Mouse (Mus musculus) thymus, postnatal 36 days (tissue): ENCODE data around the gene Sirt1.

Experiments
- DNase-seq, 2 experiments: peaks; one replicate each; pipeline ENCODE4 v3.0.0; 2022; ENCODE audit warnings: mixed read lengths in 2 of 2

Sirt1 gene

GRCm38 (mm10) chr10:63313726-63314125 lies 67.8 kb downstream of the Sirt1 start:
- DNase-seq = no peak

DNA sequence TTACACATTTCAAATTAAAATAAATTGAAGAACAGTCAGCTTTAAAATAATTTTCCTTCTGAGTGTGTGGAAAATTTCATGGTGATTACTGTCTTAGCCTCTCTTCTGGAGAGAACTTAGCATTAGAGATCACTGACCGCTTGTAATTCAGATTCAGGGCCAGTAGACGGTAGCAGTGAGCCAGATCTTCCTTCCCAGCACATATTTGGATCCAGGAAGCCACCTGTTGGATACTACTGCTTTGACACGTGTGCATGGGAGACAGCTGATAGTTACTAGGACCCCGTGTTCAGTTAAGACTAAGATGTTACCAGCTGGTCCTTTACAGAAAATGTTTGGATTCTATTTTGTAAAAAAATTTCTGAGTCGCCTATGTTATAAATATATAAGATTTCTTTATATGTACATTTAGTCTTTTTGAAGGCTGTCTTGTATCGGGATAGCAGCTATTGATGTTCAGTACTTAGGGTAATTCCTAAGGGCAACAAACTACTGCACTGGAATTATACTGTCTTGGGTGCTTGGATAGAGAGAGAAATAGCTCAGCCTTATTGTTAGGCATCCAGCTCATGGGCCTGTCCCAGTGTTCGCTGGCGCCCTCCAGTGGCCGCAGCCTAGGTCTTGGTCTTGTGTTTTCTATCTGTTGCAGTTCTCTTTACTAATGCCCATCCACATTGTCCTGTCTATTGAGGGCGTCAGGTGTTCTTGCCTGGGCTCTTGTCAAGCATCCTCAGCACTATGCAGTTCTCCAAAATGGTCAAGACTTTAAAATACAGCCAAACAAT lies 72.7 kb downstream of the Sirt1 start:
- DNase-seq = peak; percentile 72 to 78

DNA sequence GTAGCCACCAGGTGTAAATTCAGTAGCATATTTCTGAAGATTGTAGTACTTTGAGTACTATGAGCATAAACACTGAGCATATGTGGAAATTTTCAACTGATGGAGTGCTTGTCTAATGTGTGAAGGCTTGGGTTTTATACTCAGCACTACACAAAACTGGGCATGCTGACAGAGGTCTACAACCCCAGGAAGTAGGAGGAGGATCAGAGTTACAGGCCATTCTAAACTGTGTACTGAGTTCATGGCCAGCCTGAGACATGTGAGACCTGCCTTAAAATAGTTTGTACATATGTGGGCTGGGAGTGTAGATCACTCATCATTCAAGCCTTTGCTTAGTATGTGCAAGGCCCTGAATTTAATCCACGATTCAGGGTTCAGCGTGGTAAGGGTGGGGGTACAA lies 79.1 kb downstream of the Sirt1 start:
- DNase-seq = no peak

DNA sequence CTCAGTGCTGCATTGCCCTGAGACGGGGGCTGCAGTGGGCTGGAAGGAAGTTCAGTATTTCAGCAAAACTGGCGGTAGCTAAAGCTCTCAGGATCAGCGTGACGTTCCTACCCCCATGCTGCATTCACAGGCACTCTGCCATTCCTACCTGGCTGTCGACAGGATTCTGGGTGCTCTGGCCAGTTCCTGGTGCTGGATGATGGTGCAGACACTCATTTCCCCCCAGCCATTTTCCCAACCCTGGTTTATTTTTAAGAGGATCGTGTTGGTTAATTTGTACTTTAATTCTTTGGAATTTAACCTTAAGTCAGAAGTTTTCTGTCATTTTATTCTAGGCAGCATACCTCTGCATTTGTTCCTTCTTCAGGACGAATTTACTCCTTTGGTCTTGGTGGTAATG lies 98.7 kb downstream of the Sirt1 start:
- no peak for DNase-seq

DNA sequence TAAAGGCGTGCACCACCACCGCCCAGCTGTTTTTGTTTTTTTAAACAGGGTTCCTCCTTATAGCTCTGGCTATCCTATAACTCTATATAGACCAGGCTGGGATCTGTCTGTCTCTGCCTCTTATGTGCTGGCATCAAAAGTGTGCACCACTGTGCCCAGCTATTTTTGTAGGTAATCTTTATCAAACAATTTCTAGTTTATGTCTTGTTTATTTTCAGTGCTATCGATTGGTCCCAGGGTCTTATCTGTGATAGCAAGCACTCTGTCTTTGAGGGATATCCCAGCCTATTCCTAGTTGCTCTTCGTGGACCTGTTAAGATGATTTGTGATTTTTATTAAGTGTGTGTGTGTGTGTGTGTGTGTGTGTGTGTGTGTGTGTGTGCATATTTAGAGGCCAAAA lies 99.1 kb downstream of the Sirt1 start:
- no peak for DNase-seq

- DNase-seq = no peak
These were observed 101.7 kb downstream of the Sirt1 start for GRCm38 (mm10) chr10:63279851-63280250.

- no peak for DNase-seq
These were observed 104.5 kb downstream of the Sirt1 start for GRCm38 (mm10) chr10:63277010-63277409.

DNA sequence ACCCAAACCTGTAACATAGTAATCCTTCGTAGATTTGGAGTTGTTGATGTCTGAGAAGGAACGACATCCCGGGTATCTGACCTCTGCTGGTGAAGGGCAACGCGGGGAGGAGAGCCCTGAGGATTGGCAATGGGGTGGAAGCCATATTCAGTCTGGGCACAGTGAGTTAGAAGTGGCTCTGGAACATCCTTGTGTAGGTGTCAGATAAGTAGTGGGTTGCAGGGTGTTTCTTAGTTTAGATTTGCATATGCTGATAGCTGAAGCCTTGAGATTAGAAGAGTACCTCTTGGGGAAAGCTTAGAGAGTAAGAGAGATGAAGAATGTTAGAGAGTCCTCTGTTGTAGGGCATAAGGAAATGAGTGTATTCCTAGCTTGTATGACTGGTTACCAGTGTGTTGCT lies 108.6 kb downstream of the Sirt1 start:
- no peak for DNase-seq

DNA sequence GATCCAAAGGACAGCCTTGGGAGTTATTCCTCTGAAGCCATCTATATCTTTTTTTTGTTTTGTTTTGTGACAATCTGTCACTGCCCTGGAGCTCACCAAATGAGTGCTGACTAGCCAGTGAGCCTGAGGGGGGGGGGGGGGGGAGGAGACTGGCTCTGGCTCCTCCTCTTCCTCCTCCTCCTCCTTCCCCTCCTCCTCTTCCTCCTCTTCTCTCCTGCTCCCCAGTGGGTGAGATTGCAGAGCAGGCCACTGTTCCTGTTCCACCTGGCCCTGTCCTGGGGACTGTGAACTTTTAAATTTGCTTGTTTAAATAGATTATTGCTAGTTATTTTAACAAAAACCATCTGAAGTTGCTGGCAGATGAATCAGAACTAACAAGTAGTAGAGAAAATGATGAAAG lies 109.1 kb downstream of the Sirt1 start:
- DNase-seq = no peak
